Mouse (Mus musculus): ENCODE data around the gene Ubash3b.

Ubash3b gene

GRCm38 (mm10) chr9:41091187-41091586 is 70.3 kb downstream of the Ubash3b start:
- no peak for DNase-seq (ENCODE audit: low spot score in 2 of 2)

GRCm38 (mm10) chr9:41087831-41088383 is 73.6 kb downstream of the Ubash3b start:
- no peak for DNase-seq (ENCODE audit: low spot score in 2 of 2)

DNA sequence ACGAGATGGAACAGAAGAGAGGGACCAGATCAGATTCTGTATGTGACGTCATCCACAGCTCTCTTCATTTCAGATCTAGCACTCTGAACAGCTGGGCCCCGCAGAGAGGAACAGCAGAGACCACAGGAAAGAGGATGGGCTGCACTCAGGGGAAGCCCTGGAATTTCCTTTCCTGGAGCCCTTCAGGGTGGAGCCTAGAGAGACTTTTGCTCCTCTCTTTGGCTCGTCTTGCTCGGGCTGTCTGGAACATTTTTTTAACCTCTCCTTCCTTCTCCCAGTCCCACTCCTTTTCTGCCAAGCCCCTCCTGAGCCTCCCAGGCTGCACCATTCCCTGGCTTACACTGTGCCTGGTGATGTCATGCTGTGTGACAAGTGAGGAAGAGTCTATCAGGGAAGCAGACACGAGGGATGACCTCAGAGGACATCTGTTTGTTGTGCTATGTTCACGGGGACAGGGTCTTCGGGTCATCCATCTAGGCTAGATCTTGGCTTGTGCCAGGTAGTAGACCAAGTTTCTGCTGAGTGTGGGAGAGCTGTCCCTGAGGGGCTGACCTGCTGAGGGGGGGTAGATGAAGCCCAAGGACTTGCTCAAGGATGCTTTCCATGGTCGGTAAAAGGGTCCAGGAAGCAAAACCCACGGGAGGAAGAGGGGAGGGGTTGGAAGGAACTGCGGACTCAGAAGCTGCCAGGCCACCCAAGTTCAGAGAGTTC is 77.2 kb downstream of the Ubash3b start:
- no peak for DNase-seq (ENCODE audit: low spot score in 2 of 2)

GRCm38 (mm10) chr9:41083386-41084055 is 78.0 kb downstream of the Ubash3b start:
- no peak for DNase-seq (ENCODE audit: low spot score in 2 of 2)

DNA sequence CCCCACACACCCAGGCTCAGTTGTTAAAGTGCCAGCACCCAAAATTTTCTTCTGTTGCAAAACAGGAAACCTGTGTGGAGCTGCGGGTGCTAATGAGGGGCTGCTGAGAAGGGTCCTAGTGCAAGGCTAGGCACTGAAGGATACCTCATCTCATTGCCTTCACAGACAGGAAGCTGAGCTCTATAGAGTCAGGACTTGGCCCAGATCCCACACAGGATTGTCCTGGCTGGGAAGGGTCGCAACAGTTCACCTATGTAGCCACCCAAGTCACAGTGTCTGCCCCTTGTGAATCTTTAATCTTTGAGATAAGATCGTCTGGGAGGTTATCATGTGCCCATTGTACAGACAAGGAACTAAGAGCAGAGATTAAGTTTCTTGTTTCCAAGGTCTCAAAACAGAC is 78.6 kb downstream of the Ubash3b start:
- no peak for DNase-seq (ENCODE audit: low spot score in 2 of 2)

GRCm38 (mm10) chr9:41080877-41081276 is 80.6 kb downstream of the Ubash3b start:
- no peak for DNase-seq (ENCODE audit: low spot score in 2 of 2)

- no peak for DNase-seq (ENCODE audit: low spot score in 2 of 2)
Observed at GRCm38 (mm10) chr9:41079428-41080155, 81.9 kb downstream of the Ubash3b start.

GRCm38 (mm10) chr9:41078198-41078597 is 83.3 kb downstream of the Ubash3b start:
- DNase-seq (ENCODE audit: low spot score in 2 of 2) = no peak

DNA sequence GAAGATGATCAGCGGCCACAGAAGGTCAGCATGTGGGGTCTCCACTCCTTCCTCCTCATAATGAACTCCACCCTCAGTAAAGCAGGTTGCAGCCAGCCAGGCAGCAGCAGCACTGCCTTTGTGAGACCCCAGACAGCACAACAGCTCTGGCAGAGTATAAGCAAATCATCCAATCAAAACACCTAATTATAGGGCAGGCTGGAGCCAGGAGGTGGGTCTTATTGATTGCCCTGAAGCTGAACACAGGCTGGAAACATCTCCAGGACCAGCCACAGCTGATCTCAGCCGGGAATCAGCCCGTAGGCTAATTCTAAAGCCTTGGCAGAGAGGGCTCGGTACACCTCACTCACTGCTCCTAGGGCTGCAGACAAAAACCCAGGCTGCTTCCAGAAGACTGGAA is 85.3 kb downstream of the Ubash3b start:
- no peak for DNase-seq (ENCODE audit: low spot score in 2 of 2)

GRCm38 (mm10) chr9:41075528-41075927 is 86.0 kb downstream of the Ubash3b start:
- DNase-seq (ENCODE audit: low spot score in 2 of 2) = no peak

DNA sequence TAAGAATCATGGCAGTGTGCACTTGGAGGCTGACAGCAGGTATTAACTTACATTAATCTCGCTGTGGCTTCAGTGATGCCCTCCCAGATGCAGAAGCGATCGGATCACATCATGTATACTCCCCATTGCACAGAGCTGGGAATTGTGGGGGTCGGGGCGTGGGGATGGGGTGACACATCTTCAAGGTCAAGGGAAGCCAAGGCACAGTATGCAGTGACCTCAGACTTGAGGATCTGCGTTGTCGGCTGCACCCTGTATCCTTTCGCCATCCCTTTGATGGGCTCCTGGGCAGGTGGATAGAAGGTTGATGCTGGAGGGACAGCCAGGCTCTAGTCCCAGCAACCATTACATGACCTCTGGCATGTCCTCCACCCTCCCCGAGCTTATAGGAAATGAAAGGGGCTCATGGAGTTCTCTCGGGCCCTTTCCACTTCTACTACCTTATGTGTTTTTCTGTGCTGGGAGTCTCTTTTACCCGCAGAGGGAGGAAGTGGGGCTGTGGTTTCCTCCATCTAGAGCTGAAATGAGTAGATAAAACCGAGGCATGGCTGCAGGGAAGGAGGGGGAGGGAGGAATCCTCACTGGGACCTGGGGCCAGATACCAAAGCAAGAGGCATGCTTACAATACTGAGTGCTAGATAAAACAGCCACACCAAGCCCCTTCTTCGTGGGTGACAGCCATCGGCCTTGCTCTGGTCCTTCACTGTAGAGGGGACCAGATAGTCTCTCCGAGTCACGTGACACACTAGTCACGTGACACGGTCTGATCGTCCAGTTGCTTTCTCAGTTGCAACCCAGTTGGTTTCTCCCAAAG is 88.1 kb downstream of the Ubash3b start:
- no peak for DNase-seq (ENCODE audit: low spot score in 2 of 2)

DNA sequence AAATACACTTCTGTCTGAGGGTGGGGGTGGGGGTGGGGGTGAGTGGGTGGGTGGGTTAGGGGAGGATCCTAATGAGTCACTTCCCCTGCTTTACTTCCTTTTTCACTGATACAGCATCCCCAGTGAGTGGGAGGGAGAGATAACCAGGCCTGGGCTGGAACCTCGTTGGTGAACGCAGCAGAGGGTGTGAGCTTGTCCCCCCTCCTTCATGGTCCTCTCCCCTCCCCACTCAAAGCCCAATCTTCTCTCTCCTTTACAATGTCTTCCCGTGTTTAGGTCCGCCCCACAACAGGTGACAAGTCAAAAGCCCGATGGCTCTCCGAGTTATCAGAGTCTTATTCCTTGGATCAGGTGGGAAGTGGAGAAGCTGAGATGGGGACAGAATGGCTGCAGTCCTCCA is 88.7 kb downstream of the Ubash3b start:
- no peak for DNase-seq (ENCODE audit: low spot score in 2 of 2)

GRCm38 (mm10) chr9:41071906-41072511 is 89.5 kb downstream of the Ubash3b start:
- DNase-seq (ENCODE audit: low spot score in 2 of 2) = no peak

GRCm38 (mm10) chr9:41070761-41071181 is 90.7 kb downstream of the Ubash3b start:
- no peak for DNase-seq (ENCODE audit: low spot score in 2 of 2)

DNA sequence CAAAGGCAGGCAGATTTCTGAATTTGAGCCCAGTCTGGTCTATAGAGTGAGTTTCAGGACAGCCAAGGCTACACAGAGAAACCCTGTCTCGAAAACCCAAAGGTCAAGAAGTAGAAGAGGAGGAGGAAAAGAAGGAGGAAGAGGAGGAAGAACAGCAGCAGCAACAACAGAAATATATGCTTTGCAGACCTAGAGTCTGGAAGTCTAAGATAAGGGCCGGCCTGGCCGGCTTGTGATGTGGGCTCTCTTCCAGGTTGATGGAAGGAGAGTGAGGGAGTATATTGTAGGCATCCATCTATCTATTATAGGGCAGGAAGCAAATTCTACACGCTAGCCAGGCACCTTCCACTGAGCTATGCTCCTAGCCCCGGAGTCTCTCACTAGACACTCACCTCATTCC is 92.0 kb downstream of the Ubash3b start:
- no peak for DNase-seq (ENCODE audit: low spot score in 2 of 2)

GRCm38 (mm10) chr9:41061446-41061845 is 100.1 kb downstream of the Ubash3b start:
- no peak for DNase-seq (ENCODE audit: low spot score in 2 of 2)

DNA sequence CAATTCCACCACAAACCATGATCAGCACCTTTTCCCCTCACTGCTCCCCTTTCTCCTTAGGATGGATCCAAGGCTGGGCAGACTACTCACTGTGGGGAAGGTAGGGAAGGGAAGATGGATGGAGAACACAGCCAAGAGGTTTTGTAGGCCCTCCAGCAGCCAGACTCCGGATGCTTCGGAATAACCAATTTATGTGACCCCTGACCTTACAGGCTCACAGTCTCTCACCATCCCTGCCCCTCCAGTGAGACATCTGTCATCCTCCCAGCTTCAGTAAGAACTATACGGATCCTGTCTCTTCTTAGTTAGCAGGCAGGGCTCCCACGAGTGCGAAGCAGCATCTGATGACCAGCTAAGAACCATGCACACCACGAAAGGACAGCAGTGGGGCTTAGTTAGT is 100.9 kb downstream of the Ubash3b start:
- no peak for DNase-seq (ENCODE audit: low spot score in 2 of 2)

GRCm38 (mm10) chr9:41058765-41059535 is 102.5 kb downstream of the Ubash3b start:
- DNase-seq (ENCODE audit: low spot score in 2 of 2) = no peak

DNA sequence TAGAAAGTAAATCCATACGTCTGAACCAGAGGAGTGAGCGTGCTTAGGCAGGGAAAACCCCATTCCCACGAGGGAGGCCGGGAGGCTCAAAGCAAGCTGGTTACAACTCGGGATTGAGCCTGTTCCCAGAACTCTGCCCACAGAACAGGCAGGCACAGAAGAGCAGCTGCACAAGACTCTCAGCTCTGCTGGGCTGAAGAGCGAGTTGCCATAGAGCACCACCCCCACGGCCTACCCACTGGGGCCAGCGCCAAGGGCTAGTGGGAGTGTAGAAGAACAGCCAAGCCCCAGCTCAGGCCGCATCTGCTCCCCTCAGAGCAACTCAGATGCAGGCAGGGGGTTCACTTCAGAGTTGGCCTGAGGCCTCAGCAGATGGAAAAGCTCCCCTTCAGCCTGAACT is 107.3 kb downstream of the Ubash3b start:
- peak; percentile 49 to 77 for DNase-seq (ENCODE audit: low spot score in 2 of 2)

- DNase-seq (ENCODE audit: low spot score in 2 of 2) = no peak
Observed at GRCm38 (mm10) chr9:41053478-41053877, 108.0 kb downstream of the Ubash3b start.
